Mouse (Mus musculus): Measurements from ENCODE around the gene Hist1h3g. TPM values are rescaled to one million over a fixed set of nuclear protein-coding genes. Genes with fewer than 3 reads are reported as not detected.

The Hist1h3g gene
- polyA plus RNA-seq, 1 experiment from 2014 or later: 5.7 TPM

DNA sequence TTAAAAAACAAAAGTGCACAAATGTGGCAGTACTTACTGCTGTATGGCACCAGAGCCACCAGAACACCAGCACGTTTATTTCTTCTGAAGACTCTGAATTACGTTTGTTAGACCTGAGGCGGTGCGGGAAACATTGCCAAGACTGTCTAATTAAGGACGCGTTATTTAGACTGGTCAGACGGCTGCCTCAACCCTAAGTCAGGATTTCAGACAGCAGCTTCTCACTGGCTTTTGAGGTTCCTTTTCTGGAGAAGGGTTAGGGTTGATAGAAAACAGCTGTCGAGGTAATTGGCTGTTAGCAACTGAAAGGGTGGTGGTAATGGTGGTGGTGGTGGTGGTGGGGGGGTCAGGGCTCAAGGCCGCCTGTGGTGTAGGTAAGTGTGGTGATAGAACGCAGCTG, 36.6 kb upstream of the Hist1h3g start:
- Histone ChIP-seq H3K4me1 (replicated peaks; ENCODE audit: control insufficient read depth, insufficient read depth, low read length) (peaks cover 3% of the 10 kb centered on the region; the same call in 1 of the 2 replicates), H3K27ac (ENCODE audit: low read depth, low read length) (no peak overlapping the region), H3K27me3 (ENCODE audit: control insufficient read depth, insufficient read depth, low read length) (no peaks in the 10 kb centered on the region), H3K9me3 (ENCODE audit: control insufficient read depth, low read length) (no peaks in the 10 kb centered on the region), H3K4me3 (ENCODE audit: low read depth, low read length) (peak overlapping the region; percentile 24), H3K36me3 (ENCODE audit: control insufficient read depth, insufficient read depth, low read length) (no peaks in the 10 kb centered on the region), H3K9ac (ENCODE audit: low read length) (no peak overlapping the region), H3K4me2 (ENCODE audit: low read depth, low read length, severe bottlenecking) (peak overlapping the region; percentile 51)
- DNase-seq (ENCODE audit: low spot score) (no peak), ATAC-seq (replicated peaks; ENCODE audit: low FRiP score) (no peak)
- WGBS: 3% methylated on average over 10 of the region's 10 CpGs

DNA sequence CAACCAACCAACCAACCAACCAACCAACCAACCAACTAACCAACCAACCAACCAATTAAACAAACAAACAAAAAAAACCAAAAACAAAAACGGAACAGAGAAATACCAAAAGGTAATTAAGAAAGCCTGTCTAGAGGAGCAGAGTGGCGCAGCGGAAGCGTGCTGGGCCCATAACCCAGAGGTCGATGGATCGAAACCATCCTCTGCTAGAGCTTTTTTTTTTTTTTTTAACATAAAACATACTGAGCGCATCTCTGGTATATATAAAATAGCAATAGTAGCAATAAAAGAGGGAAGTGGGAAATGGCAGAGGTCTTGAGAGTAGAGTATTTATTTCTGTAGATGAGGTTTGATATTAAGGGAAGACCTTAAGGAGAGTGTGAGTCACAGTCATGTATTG, 35.3 kb upstream of the Hist1h3g start:
- Histone ChIP-seq H3K4me3 (ENCODE audit: low read depth, low read length) (no peak overlapping the region), H3K4me2 (ENCODE audit: low read depth, low read length, severe bottlenecking) (no peak overlapping the region), H3K27ac (ENCODE audit: low read depth, low read length) (no peak overlapping the region), H3K36me3 (ENCODE audit: control insufficient read depth, insufficient read depth, low read length) (no peaks in the 10 kb centered on the region), H3K9me3 (ENCODE audit: control insufficient read depth, low read length) (no peaks in the 10 kb centered on the region), H3K9ac (ENCODE audit: low read length) (no peak overlapping the region), H3K4me1 (replicated peaks; ENCODE audit: control insufficient read depth, insufficient read depth, low read length) (peaks cover 3% of the 10 kb centered on the region; the same call in 1 of the 2 replicates), H3K27me3 (ENCODE audit: control insufficient read depth, insufficient read depth, low read length) (no peaks in the 10 kb centered on the region)
- no peak for ATAC-seq (replicated peaks; ENCODE audit: low FRiP score)
- 1% methylated on average over 7 of the region's 7 CpGs for WGBS
- DNase-seq (ENCODE audit: low spot score): no peak

DNA sequence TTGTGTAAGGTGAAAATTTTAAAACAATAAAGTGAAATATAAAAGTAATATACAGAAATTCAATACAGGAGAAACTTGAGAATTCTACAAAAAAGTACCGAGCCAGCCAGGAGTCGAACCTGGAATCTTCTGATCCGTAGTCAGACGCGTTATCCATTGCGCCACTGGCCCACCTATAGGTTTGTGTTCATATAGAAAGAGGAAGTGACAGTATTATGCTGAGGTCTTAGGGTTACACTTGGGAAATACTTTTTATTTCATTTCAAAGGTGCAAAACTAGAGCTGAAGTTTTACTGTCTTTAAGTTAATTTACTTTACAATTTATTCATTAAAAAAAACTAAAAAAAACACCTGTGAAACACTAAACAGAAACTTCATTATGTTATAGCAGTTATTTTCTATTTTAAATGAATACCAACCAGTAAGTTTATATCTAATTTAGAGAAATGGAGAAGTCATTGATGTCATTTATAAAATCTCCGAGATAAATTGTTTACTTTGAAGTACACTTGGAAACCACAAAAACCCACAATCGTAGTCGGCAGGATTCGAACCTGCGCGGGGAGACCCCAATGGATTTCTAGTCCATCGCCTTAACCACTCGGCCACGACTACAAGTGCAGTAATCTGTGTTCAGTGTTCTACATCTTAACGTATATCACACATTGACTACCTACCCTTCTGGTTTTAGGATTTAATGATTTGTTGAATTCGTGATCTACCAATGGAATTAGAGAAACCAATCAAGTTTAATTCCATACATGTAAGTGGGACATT, 34.6 kb upstream of the Hist1h3g start:
- H3K27ac ChIP-seq (ENCODE audit: low read depth, low read length): no peak overlapping the region
- peaks cover 6% of the 10 kb centered on the region; the same call in 1 of the 2 replicates for H3K4me1 ChIP-seq (replicated peaks; ENCODE audit: control insufficient read depth, insufficient read depth, low read length)
- WGBS: under 1% methylated on average over 17 of the region's 17 CpGs
- H3K4me3 ChIP-seq (ENCODE audit: low read depth, low read length): no peak overlapping the region; the same call in 1 of the 2 replicates
- peak; percentile 77 for ATAC-seq (replicated peaks; ENCODE audit: low FRiP score)
- no peaks in the 10 kb centered on the region for H3K9me3 ChIP-seq (ENCODE audit: control insufficient read depth, low read length)
- no peak overlapping the region for H3K9ac ChIP-seq (ENCODE audit: low read length)
- no peaks in the 10 kb centered on the region for H3K36me3 ChIP-seq (ENCODE audit: control insufficient read depth, insufficient read depth, low read length)
- no peaks in the 10 kb centered on the region for H3K27me3 ChIP-seq (ENCODE audit: control insufficient read depth, insufficient read depth, low read length)
- DNase-seq (ENCODE audit: low spot score): peak; percentile 92
- peak overlapping the region; percentile 24; the same call in 1 of the 2 replicates for H3K4me2 ChIP-seq (ENCODE audit: low read depth, low read length, severe bottlenecking)

DNA sequence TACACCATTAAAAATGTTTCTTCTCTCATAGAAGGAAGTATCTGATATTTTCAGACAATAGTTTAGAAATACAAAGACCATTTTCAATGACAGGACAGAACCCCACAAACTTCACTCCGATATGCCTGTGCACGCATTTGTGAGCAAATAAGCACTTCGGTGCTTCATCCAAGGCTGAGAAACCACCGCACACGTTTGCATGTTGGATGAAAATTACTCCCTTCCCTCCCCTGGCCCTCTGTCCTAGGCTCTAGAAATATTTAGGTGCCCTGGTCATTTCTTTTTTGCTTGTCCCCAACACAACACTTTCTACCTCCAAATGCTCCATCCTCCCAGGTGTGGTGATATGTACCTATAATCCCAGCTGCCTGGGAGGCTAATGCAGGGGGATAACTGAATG, 33.7 kb upstream of the Hist1h3g start:
- Histone ChIP-seq H3K27me3 (ENCODE audit: control insufficient read depth, insufficient read depth, low read length) (no peaks in the 10 kb centered on the region), H3K4me1 (replicated peaks; ENCODE audit: control insufficient read depth, insufficient read depth, low read length) (peaks cover 6% of the 10 kb centered on the region; the same call in 1 of the 2 replicates), H3K9me3 (ENCODE audit: control insufficient read depth, low read length) (no peaks in the 10 kb centered on the region), H3K36me3 (ENCODE audit: control insufficient read depth, insufficient read depth, low read length) (no peaks in the 10 kb centered on the region), H3K4me2 (ENCODE audit: low read depth, low read length, severe bottlenecking) (peak overlapping the region; percentile 24), H3K27ac (ENCODE audit: low read depth, low read length) (no peak overlapping the region), H3K9ac (ENCODE audit: low read length) (no peak overlapping the region), H3K4me3 (ENCODE audit: low read depth, low read length) (peak overlapping the region; percentile 11)
- ATAC-seq (replicated peaks; ENCODE audit: low FRiP score) (no peak), DNase-seq (ENCODE audit: low spot score) (no peak)
- 26% methylated on average over 5 of the region's 5 CpGs for WGBS

DNA sequence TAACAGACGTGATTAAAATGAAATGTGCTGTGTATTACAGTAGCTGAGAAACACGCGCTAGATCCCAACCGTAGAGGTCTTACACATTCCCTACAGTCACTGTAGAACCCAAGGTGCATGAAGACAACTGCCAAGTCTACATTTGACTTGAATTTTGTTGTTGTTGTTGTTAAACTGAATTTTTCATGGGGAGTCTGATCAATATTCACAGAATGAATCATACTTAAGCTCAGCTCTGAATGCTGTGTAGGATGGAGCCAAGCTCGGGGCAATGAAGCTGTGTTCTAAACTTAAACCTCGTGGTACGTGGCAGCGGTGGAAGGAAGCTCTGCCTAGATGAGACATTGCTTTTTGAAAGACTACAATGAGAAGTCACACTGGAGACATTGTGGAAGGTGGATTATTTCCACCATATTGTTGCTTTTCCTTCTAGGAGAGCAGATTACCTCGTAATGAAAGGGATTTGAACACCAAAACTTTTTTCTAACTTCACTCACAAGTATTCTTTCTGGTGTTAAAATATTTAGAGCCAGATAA, 33.1 kb upstream of the Hist1h3g start:
- Histone ChIP-seq H3K36me3 (ENCODE audit: control insufficient read depth, insufficient read depth, low read length) (no peaks in the 10 kb centered on the region), H3K4me2 (ENCODE audit: low read depth, low read length, severe bottlenecking) (peak overlapping the region; percentile 24), H3K4me1 (replicated peaks; ENCODE audit: control insufficient read depth, insufficient read depth, low read length) (peaks cover 6% of the 10 kb centered on the region; the same call in 1 of the 2 replicates), H3K27ac (ENCODE audit: low read depth, low read length) (no peak overlapping the region), H3K9ac (ENCODE audit: low read length) (no peak overlapping the region), H3K27me3 (ENCODE audit: control insufficient read depth, insufficient read depth, low read length) (no peaks in the 10 kb centered on the region), H3K4me3 (ENCODE audit: low read depth, low read length) (peak overlapping the region; percentile 11; the same call in 1 of the 2 replicates), H3K9me3 (ENCODE audit: control insufficient read depth, low read length) (no peaks in the 10 kb centered on the region)
- DNase-seq (ENCODE audit: low spot score) (no peak), ATAC-seq (replicated peaks; ENCODE audit: low FRiP score) (no peak)
- WGBS: 28% methylated on average over 9 of the region's 9 CpGs

DNA sequence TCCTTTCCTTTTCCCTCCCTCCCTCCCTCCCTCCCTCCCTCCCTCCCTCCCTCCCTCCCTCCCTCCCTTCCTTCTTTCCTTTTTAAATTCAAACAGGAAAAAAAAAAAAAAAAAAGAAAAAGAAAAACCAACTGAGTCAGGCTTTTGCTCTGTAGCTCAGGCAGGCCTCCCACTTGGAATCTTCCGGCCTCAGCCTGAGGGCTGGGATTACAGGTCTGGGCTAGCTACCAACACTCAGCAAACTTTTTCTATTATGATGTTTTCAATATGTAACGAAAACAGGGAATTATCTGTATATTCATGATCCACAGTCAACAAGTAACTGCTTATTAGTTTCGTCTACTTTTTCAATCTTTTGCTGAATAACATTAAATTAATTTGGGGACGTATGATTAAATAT, 32.3 kb upstream of the Hist1h3g start:
- Histone ChIP-seq H3K27me3 (ENCODE audit: control insufficient read depth, insufficient read depth, low read length) (no peaks in the 10 kb centered on the region), H3K9ac (ENCODE audit: low read length) (no peak overlapping the region), H3K9me3 (ENCODE audit: control insufficient read depth, low read length) (no peaks in the 10 kb centered on the region), H3K36me3 (ENCODE audit: control insufficient read depth, insufficient read depth, low read length) (no peaks in the 10 kb centered on the region), H3K4me2 (ENCODE audit: low read depth, low read length, severe bottlenecking) (no peak overlapping the region), H3K4me1 (replicated peaks; ENCODE audit: control insufficient read depth, insufficient read depth, low read length) (peaks cover 6% of the 10 kb centered on the region; the same call in 1 of the 2 replicates), H3K27ac (ENCODE audit: low read depth, low read length) (no peak overlapping the region), H3K4me3 (ENCODE audit: low read depth, low read length) (no peak overlapping the region)
- DNase-seq (ENCODE audit: low spot score) (no peak), ATAC-seq (replicated peaks; ENCODE audit: low FRiP score) (no peak)
- WGBS: 32% methylated on average over 4 of the region's 4 CpGs

DNA sequence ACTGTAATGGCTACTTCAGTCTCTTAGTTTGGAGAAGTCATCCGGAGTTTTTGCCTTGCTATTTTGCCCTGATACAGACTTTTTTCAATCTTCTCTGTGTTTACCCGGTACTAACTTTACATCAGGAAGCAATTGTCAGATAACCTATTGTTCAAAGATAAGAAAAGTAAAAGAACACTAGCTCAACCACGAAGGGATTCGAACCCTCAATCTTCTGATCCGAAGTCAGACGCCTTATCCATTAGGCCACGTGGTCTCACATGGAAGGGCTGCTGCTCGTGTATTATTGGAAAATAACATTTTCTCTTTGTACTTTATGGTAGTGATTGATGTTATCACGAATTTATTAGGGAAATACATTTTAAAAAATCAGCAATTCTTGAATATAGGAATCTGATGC, 31.4 kb upstream of the Hist1h3g start:
- Histone ChIP-seq H3K9me3 (ENCODE audit: control insufficient read depth, low read length) (no peaks in the 10 kb centered on the region), H3K9ac (ENCODE audit: low read length) (no peak overlapping the region), H3K4me2 (ENCODE audit: low read depth, low read length, severe bottlenecking) (peak overlapping the region; percentile 6; the same call in 1 of the 2 replicates), H3K4me1 (replicated peaks; ENCODE audit: control insufficient read depth, insufficient read depth, low read length) (peaks cover 6% of the 10 kb centered on the region; the same call in 1 of the 2 replicates), H3K27me3 (ENCODE audit: control insufficient read depth, insufficient read depth, low read length) (no peaks in the 10 kb centered on the region), H3K27ac (ENCODE audit: low read depth, low read length) (no peak overlapping the region), H3K36me3 (ENCODE audit: control insufficient read depth, insufficient read depth, low read length) (no peaks in the 10 kb centered on the region), H3K4me3 (ENCODE audit: low read depth, low read length) (peak overlapping the region; percentile 5; the same call in 1 of the 2 replicates)
- ATAC-seq (replicated peaks; ENCODE audit: low FRiP score) (no peak; the same call in 1 of the 2 replicates), DNase-seq (ENCODE audit: low spot score) (peak; percentile 72)
- WGBS: under 1% methylated on average over 9 of the region's 9 CpGs

DNA sequence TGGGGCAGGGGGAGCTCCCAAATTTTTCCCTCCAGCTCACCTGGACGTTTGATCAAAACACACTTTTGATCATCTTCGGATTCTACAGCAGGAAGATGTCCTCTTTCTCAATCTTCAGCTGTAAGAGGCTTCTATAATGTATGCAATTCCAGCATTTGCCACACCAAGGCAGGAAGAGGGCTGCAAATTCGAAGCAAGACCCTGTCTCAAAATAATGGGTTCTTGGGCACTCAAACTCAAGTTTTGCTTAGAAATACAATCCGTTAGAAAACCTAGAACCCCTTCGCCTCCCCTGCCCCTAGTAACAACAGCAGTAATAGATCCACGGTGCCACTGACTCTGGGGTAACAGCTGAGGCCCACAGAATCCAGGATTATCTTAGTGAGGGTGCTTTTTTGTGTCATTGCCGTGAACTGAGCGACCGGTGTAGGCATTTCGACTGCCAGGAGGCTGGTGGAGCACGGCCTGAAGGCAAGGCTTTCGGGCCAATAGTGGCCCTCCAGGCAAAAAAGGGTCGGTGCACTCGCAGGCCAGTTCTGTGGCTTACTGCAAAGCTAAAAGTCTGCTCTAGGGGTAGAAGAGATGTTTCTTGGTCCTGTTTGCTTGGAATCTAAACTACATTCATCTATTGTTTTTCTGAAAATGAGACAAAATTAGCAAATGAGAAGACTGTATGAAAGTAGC, 29.4 kb upstream of the Hist1h3g start:
- WGBS: 2% methylated on average over 14 of the region's 14 CpGs
- Histone ChIP-seq H3K27ac (ENCODE audit: low read depth, low read length) (no peak overlapping the region), H3K9me3 (ENCODE audit: control insufficient read depth, low read length) (no peaks in the 10 kb centered on the region), H3K9ac (ENCODE audit: low read length) (peak overlapping the region; percentile 47; the same call in 1 of the 2 replicates), H3K27me3 (ENCODE audit: control insufficient read depth, insufficient read depth, low read length) (no peaks in the 10 kb centered on the region), H3K4me3 (ENCODE audit: low read depth, low read length) (peak overlapping the region; percentile 28), H3K4me2 (ENCODE audit: low read depth, low read length, severe bottlenecking) (peak overlapping the region; percentile 55), H3K4me1 (replicated peaks; ENCODE audit: control insufficient read depth, insufficient read depth, low read length) (peaks cover 2% of the 10 kb centered on the region; the same call in 1 of the 2 replicates), H3K36me3 (ENCODE audit: control insufficient read depth, insufficient read depth, low read length) (no peaks in the 10 kb centered on the region)
- ATAC-seq (replicated peaks; ENCODE audit: low FRiP score): no peak; the same call in 1 of the 2 replicates
- DNase-seq (ENCODE audit: low spot score): peak; percentile 70

Data from forebrain, embryonic 11.5 days (tissue).